Mouse (Mus musculus) testis, postnatal 14 days (tissue): ENCODE data around the gene Sipa1l1.
"Not testable (repeated sequence)": the region's sequence is repeated elsewhere in the genome, so short reads cannot be mapped to it uniquely, and the experiment has no call there.

ENCODE experiments used
- DNase-seq: peaks from one replicate; pipeline ENCODE4 v3.0.0; 2021; ENCODE audit warnings: low spot score

The Sipa1l1 gene

DNA sequence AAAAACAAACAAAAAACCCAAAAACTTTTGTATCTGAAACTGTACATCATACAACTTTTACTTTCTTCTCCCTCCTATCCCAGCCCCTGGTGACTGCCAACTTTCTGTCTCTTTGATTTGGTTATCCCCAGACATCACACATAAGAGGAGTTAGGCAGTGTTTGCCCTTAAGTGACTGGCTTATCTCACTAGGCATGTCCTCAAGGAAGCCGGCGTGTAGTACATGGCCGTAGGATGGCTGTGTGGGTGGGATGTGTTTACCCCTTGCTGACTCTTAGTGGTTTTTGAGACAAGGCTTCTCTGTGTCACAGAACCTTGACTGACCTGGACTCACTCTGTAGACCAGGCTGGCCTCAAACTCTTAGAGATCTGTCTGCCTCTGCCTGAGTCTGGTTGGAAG is 6.6 kb downstream of the Sipa1l1 start:
- DNase-seq, result no peak

DNA sequence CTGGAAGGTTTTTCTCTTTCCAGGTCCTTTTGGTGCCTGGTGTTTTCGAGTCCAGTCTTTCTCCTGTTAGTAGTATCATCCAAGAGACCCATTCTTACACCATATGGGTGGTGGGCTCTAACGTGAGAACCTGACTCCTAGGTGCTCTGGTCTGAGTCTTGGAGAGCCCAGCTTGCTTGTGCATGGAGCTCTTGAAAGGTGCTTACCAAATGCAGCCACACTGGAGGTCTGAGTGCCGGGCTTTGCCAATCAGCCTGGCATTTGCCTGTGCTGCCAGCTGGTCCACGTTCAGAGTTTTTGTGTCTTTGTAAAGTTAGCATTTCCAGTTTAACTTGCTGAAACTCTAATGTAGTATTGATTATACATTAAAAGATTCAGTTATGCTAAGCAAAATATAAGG is 9.5 kb downstream of the Sipa1l1 start:
- no peak for DNase-seq

DNA sequence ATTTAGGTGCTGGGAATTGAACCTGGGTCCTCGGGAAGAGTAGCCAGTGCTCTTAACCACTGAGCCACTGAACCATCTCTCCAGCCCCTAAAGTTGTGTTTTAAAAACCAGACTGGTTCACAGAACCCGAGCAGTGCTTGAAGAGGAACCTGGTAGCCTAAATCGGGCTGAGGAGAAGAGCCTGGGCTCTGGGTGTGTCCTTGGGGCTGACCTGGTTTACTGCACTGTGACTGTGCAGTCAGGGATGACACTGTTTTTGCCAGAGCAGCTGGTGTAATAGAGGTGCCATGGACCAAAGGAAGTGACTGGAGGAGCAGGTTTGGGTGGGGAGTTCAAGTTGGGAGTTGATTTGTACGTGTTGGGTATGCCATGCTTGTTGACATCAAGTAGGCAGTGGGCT is 10.5 kb downstream of the Sipa1l1 start:
- DNase-seq, result no peak

DNA sequence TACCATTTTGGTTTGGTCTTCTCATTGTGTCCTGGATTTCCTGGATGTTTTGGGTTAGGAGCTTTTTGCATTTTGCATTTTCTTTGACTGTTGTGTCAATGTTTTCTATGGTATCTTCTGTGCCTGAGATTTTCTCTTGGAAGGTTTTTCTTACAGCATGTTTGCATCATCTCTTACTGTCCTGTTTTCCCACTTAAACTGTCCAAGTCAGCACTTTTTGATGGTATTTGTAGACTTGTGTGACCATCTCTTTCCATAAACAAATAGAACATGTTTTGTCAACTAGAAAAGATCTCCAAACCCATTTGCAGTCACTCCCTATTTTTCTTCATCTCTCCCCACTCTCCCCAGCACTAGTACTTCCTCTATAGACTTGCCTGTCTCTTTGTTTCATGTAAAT is 17.0 kb downstream of the Sipa1l1 start:
- DNase-seq, result not testable (repeated sequence)

DNA sequence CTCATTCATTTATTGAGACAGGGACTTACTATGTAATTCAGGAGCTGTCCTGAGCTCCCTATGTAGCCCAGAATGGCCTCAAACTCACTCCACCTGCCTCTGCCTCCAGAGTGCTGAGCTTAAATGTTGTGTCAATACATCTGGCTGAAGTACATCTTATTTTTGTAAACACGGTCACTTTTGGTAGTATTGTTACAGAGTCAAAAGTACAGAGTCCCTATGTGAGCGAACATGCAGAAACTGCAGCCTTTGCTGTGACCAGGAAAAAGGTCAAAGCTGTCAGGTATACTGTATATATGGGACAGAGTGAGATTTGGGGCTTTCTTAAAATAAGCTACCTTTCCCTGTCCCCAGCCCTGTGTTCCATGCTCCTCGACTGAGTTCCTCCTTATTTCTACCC is 17.6 kb downstream of the Sipa1l1 start:
- DNase-seq, result no peak

DNA sequence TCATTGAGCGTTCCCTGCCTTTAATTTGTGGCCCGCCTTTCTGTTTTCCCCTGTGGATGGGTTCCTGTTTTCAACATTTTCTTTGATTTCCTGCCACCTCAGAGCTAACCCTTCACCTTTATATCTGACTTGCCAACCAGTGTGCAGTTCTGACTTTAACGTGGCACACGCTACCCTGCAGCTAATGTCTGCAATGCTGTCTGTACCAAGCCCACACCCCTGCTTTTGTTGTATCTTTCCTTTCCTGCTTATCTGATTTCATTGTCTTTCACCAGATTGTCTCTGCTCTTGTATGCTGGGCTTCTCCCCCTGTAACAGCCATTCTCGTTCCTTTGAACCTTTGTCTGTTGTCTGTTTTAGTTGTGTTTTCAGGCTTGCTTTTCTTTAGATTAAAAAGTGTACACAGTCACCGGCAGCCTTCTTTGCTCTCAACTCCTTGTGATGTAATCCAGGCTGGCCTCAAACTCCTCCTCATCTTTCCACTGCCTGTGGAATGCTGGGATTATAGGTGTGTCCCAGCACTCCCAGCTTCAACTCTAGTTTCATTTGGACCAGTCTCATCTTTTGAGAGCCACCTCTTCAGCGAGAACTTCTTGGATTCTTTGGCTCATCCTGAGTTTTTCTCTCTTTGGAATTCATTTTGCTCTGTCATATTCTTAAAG is 18.2 kb downstream of the Sipa1l1 start:
- no peak for DNase-seq

DNA sequence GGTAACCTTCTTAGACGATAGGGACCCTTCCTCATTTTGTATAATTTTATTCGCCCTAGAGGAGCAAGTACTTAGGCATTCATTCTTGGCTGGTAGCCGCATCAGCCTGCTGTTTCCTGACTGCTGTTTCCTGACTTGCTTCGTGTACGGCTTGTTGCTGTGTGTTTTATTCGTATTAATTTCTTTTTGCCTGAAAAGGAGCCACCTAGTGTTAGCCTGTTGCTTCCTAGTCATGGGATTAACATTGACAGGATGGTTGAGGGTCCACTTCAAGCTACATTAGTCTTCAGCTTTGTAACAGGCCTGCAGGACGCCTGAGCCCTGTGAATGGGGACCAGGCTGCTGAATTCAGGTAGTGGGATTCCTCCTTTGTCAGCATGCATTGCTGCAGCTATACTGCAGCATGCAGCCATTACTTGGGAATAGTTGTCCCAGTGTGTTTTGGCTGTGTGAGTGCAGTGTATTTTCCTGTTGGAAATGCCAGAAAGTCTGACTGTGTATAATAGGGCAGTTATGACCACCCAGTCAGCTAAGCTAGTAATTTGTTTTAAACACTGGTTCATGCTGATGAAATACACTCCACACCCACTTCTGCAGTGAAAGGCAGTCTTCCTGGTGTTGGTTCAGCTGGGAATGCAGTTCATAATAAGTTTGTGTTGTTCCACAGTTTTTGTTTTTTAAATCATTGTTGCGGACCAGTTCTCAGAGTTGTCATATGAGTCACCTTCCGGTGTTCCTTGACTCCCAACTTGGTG is 19.4 kb downstream of the Sipa1l1 start:
- no peak for DNase-seq

DNA sequence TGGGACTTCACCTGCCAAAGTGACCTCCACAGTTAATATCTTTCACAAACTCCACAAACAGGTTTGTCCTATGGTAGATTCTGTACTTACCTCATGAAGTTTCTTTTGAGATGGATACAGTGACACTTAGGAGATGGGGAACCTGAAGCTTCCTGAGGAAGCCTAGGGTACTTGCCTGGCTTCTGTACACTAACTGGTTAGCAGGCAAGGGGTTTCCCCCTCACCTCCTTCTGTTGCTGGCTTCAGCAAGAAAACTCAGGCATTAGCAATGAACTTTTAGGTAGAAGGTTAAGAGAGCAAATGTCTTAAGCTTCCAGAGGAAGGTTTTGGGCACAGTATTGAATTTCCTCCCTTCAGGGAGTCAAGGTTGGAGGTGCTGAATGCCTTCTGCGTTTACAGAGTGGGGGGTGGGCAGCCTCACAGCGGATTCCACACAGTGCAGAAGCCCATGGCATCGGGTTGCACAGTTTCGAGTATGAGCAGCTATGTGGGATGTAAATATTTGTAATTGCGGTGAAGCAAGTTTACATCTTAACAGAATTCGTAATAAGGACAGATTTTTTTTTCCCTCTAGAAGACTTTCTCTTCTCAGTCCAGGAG is 20.1 kb downstream of the Sipa1l1 start:
- no peak for DNase-seq

DNA sequence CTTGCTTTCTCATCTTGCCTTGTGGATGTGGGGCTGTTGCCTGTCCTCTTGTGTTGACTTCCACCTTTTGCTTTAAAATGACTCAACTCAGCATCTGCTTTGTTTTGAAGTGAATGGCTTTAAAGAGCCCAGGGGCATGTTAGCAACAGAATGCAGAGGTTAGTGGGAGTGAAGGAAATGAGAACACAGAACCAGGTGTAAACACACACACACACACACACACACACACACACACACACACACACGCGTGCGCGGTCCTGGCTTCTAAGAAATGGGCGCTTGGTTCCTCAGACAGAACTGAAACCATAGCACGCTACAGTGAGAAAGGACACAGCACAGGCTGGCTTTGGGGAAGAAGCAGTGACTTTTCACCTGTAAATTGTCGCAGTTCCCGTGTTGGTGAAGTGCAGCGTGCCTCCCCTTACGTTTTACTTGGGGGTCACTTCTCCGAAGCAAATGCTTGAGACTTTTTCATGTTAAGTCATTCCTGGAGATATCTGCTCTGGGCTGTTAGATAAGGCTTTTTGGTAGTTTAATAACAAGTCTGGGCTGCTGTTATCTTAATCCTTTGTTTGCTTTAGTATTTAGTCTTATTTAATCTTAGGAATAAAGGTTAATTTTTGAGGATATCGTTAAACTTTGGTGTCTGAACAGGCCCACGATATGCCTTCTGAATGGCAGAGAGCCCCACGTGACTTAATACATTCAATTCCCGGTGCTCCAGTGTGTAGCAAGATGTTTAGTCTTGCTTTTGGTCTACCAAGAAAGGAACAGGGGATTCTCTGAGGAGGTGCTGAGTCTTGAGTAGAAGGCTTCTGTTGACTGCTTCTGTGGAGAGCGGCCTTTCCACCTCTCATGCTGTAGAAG is 20.8 kb downstream of the Sipa1l1 start:
- DNase-seq, result no peak

DNA sequence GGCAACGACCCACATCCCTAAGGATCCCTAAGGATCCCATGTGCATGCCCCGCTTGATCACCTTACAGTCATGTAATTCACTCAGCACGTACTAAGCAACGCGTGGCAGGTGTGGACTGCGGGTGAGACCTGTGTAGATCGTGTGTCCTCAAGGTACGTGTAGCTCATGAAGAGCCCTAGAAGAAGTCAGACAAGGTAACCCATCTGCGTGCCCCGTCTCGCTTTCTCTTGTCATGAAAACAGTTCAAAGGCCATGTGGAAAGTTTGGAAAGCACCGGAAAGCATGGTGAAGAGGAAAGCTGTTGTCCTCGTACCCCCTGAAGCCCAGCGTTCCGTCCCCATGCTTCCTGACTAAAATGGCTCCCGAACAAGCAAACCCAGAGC is 21.5 kb downstream of the Sipa1l1 start:
- DNase-seq, result no peak

DNA sequence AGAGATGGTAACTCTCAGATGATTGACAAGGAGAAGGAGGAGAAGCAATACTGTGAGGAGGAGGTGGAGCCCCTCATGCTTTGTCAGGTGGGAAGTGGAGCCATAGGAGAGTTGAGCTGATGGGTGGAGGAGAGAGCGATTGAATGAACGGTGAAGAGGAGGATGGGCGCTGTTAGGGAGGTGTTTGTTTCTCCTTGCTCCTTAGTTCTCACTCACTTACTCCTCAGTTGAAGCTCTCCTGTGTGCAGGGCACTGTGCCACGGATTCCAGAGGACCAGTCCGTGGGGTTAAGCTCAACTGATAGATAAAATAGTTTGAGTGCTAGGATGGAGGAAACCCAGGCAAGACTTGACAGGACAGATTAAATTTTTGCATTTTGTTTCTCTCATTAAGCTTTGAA is 22.6 kb downstream of the Sipa1l1 start:
- no peak for DNase-seq

DNA sequence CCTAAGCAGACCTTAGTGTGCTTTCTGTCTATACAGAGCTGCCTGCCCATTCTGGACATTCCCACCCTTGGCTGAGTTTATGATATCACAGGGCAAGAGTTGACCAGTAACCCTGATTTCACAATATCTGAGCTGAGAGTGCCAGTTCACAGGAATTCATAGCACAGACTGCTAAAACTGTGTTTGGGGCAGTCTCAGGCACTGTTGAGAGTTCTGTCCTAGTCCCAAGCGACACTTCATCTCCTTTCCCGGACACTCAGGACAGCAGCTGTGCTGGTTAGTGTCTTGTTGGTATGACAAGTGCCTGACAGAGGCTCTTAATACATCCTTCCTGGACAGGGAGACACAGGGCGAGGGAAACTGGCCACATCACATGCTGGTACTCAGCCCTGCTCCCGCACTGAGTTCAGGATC is 23.5 kb downstream of the Sipa1l1 start:
- DNase-seq, result no peak

DNA sequence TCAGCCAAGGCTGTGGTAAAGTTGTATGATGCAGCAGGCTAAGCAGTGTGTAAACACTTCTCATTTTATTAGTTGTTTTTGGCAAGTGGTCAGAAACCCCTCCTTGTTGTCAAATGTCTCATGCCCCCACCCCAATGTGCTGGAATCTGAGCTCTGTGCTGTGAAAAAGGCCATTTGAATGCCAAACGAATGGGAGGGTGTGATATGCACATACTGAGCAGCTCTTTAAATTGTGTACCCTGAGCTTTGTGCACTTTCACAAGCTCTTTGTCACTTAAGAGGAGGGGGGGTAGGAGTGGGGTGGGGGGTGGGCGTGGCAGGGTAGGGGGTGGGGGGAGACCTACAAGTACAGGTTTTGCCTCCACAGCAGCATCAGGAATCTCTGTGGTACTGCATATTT is 24.4 kb downstream of the Sipa1l1 start:
- no peak for DNase-seq

DNA sequence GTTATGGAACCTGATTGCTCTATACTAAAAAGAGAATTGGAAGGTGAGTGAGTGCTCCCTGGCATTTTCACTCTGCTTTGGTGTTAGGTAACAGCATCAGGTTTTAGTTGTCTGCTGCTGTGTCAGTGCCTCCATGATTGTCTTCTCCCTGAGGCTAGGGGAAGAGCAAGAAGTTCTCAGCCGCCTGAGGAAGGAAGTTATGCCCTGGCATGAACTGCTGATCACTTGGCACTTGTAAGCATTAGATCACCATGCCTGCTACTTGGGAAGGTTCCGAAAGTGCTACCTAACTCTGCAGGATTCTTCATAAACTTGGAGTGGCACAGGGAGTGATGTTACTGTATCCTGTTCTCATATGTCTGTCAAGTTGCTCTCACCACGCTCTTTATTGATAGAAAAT is 25.8 kb downstream of the Sipa1l1 start:
- DNase-seq, result no peak

DNA sequence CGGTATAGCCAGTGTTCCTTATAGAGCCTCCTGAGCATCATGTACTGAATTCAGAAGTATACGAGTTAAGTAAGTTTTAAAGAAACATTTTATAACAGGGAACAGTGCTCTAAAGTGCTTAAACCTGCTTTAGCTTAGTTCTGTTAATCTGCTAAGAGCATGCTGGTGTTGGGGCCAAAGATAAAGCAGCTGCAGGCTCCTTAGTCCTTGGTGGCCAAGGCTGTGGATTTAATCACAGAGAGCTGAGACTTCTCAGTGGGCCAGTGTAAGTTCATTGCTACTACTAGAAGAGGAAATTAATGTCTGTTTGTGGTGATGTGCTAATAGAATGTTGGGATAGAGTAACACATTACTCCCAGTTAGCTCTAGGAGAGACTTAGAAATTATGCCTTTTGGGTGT is 27.1 kb downstream of the Sipa1l1 start:
- DNase-seq, result no peak

DNA sequence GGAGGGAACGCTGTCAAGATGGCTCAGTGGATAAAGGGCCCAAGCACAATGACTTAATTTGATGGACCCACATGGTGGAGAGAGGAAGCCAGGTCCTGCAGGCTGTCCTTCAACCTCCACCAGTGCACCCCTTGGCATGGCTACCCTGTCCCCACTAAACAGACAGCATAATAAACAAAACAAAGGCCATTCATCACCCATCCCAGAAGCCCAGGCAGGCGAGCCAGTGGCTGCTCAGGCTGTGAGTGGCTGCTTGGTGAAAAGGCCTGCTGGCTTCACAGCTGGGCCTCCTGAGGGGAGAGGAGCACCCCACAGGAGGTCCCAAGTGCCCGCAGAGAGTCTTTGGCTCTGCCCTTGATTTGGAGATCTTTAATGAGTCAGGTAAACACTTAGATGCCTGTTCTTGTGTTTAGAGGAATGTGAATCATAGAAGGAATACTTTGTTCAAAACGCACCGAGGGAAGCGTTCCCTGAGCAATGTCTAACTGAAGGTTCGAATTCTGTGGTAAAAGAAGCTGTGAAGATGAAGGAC is 27.6 kb downstream of the Sipa1l1 start:
- DNase-seq, result no peak

DNA sequence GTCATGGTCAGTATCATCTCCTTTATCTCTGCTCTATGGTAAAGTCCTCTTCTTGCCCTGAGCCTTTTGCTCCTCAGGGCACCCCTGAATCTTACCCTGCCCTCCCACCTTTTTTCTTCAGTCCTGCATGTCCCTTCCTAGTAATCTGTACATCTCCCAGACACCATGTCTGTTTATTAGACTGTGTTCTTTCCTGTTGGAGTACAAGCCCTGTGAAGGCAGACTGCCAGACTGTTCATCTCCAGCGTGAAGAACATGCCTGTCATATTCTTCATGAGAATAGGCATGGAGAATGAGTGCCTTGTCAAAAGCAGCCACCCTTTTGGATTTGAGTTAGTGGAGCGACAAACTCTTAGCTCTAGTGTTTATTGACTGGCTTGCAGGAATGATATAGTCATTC is 28.1 kb downstream of the Sipa1l1 start:
- no peak for DNase-seq

DNA sequence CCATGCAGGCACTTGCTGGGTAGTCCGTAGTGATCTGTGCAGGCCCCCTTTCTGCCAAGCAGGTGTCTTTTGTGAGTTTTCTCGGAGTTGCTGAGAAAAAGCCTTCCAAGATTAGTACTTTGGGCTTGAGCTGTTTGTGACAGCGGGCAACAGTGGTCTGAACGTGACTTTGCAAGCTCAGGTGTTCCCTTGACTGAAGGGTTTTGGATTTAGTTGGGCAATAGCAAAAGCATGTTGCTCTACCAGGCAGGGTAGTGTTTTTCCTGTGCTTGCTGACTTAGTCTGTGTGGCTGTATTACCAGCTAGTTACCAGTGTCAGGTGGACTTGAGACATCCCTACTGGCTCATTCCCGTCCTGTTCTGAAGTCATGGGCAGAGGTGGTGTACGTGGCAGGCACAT is 30.2 kb downstream of the Sipa1l1 start:
- DNase-seq, result no peak

DNA sequence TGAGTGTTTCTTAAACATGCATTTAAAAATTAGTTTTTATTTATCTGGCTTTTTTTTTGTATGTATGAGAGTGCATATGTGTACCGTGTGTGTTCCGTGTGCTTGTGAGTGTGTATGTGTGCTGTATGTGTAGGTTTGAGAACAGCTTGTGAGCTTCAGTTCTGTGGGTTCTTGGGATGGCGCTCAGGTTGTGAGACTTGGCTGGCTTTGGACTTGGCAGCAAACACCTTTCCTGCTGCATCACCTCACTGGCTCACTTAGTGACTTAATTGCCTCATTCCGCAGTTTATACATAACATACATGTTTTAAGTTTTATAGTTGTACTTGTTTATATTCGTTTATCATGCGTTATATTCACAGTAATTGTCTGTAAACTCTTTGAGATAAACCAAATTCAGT is 35.0 kb downstream of the Sipa1l1 start:
- no peak for DNase-seq

DNA sequence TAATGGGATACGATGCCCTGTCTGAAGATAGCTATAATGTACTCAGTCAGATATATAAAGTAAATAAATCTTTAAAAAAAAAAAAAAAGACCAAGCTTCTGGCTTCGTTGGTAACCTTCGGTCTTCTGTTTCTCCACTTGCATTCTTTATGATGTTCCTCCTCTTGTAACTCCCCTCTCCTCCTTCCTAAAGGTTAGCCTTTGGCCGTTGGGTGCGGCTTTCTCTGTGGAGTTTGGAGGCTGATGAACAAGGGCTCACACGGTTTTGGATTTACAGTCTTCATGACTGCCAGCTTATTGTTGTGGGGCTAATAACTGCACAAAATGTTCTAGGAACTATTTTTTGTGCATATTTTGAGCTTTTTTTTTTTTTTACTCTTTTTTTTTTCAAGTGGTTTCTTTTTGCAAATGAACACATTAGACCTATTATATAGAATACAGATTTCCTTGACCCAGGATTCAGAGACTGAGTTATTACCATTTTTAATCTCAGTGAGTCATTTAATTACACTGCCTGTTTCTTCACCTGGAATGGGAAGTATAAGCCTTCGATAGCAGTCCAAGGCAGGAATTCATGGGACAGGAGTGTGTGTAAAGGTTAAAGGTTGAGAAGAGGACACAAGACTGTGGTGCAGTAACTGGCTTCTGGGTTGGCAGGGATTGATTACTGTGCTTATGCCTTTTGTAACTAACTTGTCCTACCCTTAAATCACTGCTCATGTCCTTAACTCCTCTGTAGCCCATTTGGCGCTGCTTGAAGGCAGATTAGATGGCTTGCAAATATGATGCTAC is 37.9 kb downstream of the Sipa1l1 start:
- no peak for DNase-seq

DNA sequence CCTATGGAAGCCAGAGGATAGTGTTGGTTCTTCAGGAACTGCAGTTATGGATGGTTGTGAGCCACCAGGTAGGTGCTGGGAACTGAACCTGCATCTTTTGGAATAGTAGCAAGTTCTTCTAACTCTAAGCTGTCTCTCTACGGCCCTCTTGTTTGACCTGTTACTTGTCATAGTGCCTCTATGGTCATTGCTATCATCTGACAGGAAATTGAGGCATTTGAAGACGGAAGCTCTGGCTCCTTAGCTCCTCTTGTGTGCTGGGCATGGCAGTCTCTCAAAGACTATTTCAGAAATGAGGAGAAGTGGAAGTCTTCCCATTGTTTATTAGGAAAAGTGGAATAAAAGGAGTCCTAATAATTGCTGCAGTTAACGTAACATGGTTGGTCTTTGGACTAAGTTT is 38.9 kb downstream of the Sipa1l1 start:
- DNase-seq, result no peak

DNA sequence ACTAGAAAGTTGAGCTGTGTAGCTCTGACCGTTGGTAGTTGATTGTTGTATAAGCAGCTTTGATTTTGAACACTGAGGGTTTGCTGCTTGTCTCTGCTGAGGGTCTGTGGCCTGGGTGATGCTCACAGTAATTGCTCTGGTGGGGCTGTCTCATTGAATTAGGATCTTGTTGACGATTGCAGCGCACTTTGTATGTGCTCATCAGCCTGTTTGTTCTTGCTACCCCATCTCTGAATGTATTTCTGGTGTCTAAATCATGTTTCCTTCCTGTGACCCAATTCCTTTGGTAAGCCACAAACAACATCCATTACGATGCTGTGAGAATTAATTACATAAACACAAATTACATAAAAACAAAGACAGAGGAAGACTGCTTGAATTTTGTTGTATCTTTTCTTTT is 39.5 kb downstream of the Sipa1l1 start:
- DNase-seq, result no peak
